Mouse (Mus musculus) kidney, embryonic 16.5 days (tissue): Measurements from ENCODE around the gene Smok3b. TPM values are rescaled to one million over a fixed set of nuclear protein-coding genes. Genes with fewer than 3 reads are reported as not detected.

Source experiments
- ATAC-seq: fragments of 200-750 bp; cut with Nextera tagmentation; 2 replicates; pipeline ENCODE4 v1.8.0; 2017; ENCODE audit warnings: moderate TSS enrichment; ENCODE audit not compliant: low FRiP score, low TSS enrichment
- H3K27ac ChIP-seq: fragments of 300-500 bp; sonication (generic); 2 replicates; pipeline ENCODE4 v1.5.1; 2014; ENCODE audit warnings: low read length
- H3K27me3 ChIP-seq: fragments of 300-500 bp; sonication (generic); 2 replicates; pipeline ENCODE4 v1.6.1; 2014; ENCODE audit warnings: low read length, control low read depth, mixed read lengths; ENCODE audit not compliant: insufficient read depth
- H3K36me3 ChIP-seq: fragments of 300-500 bp; sonication (generic); 2 replicates; pipeline ENCODE4 v1.6.1; 2014; ENCODE audit warnings: low read length, control low read depth, mixed read lengths; ENCODE audit not compliant: insufficient read depth
- H3K4me1 ChIP-seq: fragments of 300-500 bp; sonication (generic); 2 replicates; pipeline ENCODE4 v1.6.1; 2014; ENCODE audit warnings: low read length, control low read depth, mixed read lengths; ENCODE audit not compliant: insufficient read depth
- H3K4me2 ChIP-seq: fragments of 300-500 bp; sonication (generic); replicated peaks from 2 replicates; pipeline ENCODE4 v1.6.1; 2014; ENCODE audit warnings: low read depth, low read length
- H3K4me3 ChIP-seq: fragments of 300-500 bp; sonication (generic); 2 replicates; pipeline ENCODE4 v1.5.1; 2014; ENCODE audit warnings: mild to moderate bottlenecking, low read length
- H3K9ac ChIP-seq: fragments of 300-500 bp; sonication (generic); replicated peaks from 2 replicates; pipeline ENCODE4 v1.6.1; 2014; ENCODE audit warnings: low read length
- H3K9me3 ChIP-seq: fragments of 300-500 bp; sonication (generic); 2 replicates; pipeline ENCODE4 v1.6.1; 2016; ENCODE audit warnings: low read length, control low read depth
- WGBS: fragments of 180-500 bp; shearing (Covaris S2); extraction: QIAGEN DNeasy Blood & Tissue Kit; methylation state at CpG from one replicate; pipeline ENCODE4 v1.1.7; 2014; 5-methylcytosine and 5-hydroxymethylcytosine counted together
- polyA plus RNA-seq: library from polyadenylated mRNA; unstranded; fragments of >200 nt; fragmentation: Nextera tagmentation; extraction: Ambion mirVana; gene quantifications from 2 replicates; pipeline ENCODE4 v1.2.1, GENCODE M21; 2015

Gene Smok3b
- polyA plus RNA-seq, 1 experiment from 2014 or later, result not detected

GRCm38 (mm10) chr5:138083318-138083900 lies 62.2 kb downstream of the Smok3b start:
- WGBS, result 71% methylated on average over 2 of the region's 2 CpGs
- no peak for ATAC-seq

GRCm38 (mm10) chr5:138083936-138084335 lies 62.7 kb downstream of the Smok3b start:
- Histone ChIP-seq H3K27ac (no peak overlapping the region), H3K4me2 (no peak overlapping the region), H3K27me3 (no peaks in the 10 kb centered on the region), H3K9me3 (no peaks in the 10 kb centered on the region), H3K4me1 (peaks cover 25% of the 10 kb centered on the region), H3K36me3 (no peaks in the 10 kb centered on the region; the same call in 1 of the 2 replicates), H3K4me3 (no peak overlapping the region), H3K9ac (no peak overlapping the region)
- WGBS, result 89% methylated on average over 2 of the region's 2 CpGs
- no peak for ATAC-seq

More at GRCm38 (mm10) chr5:138083318-138083900, 62.2 kb downstream of the Smok3b start:
- H3K27me3 ChIP-seq, result no peaks in the 10 kb centered on the region
- no peak overlapping the region for H3K27ac ChIP-seq
- H3K4me2 ChIP-seq, result no peak overlapping the region
- no peaks in the 10 kb centered on the region; the same call in 1 of the 2 replicates for H3K36me3 ChIP-seq
- no peak overlapping the region for H3K4me3 ChIP-seq
- H3K9ac ChIP-seq, result no peak overlapping the region
- peaks cover 24% of the 10 kb centered on the region for H3K4me1 ChIP-seq
- H3K9me3 ChIP-seq, result no peaks in the 10 kb centered on the region

- 57% methylated on average over 2 of the region's 2 CpGs for WGBS
- H3K4me2 ChIP-seq, result peak overlapping the region; percentile 73
- peaks cover 25% of the 10 kb centered on the region for H3K4me1 ChIP-seq
- H3K36me3 ChIP-seq, result no peaks in the 10 kb centered on the region; the same call in 1 of the 2 replicates
- ATAC-seq, result no peak
- peak overlapping the region; percentile 86 for H3K4me3 ChIP-seq
- no peak overlapping the region for H3K27ac ChIP-seq
- 0 out of 2 replicates have a peak overlapping the region, but pooled peaks have one; percentile 41 for H3K9ac ChIP-seq
- no peaks in the 10 kb centered on the region for H3K27me3 ChIP-seq
- no peaks in the 10 kb centered on the region for H3K9me3 ChIP-seq
Observed at GRCm38 (mm10) chr5:138084507-138084906, 63.3 kb downstream of the Smok3b start.

- no peaks in the 10 kb centered on the region; the same call in 1 of the 2 replicates for H3K36me3 ChIP-seq
- no peaks in the 10 kb centered on the region for H3K27me3 ChIP-seq
- H3K4me1 ChIP-seq, result peaks cover 25% of the 10 kb centered on the region
- H3K9ac ChIP-seq, result peak within 1 kb of the TSS; percentile 98
- H3K9me3 ChIP-seq, result no peaks in the 10 kb centered on the region
- H3K4me3 ChIP-seq, result peak within 1 kb of the TSS; percentile 86
- H3K27ac ChIP-seq, result peak within 1 kb of the TSS; percentile 90
- peak within 1 kb of the TSS; percentile 73 for H3K4me2 ChIP-seq
- WGBS, result 0% methylated on average over 27 of the region's 27 CpGs
- ATAC-seq, result peak; percentile 89
Observed at GRCm38 (mm10) chr5:138084996-138085395, 63.8 kb downstream of the Smok3b start, which contains the start of gene Zkscan1. Gene Zkscan1 (plus strand): TSS chr5:138085084.

GRCm38 (mm10) chr5:138085421-138085911 lies 64.2 kb downstream of the Smok3b start:
- under 1% methylated on average over 18 of the region's 18 CpGs for WGBS
- no peaks in the 10 kb centered on the region for H3K27me3 ChIP-seq
- H3K4me1 ChIP-seq, result peaks cover 25% of the 10 kb centered on the region
- H3K9ac ChIP-seq, result peak overlapping the region; percentile 98
- H3K27ac ChIP-seq, result peak overlapping the region; percentile 90
- H3K4me2 ChIP-seq, result peak overlapping the region; percentile 73
- no peak for ATAC-seq
- H3K9me3 ChIP-seq, result no peaks in the 10 kb centered on the region
- no peaks in the 10 kb centered on the region; the same call in 1 of the 2 replicates for H3K36me3 ChIP-seq
- H3K4me3 ChIP-seq, result peak overlapping the region; percentile 86

GRCm38 (mm10) chr5:138086842-138087241 lies 65.6 kb downstream of the Smok3b start:
- H3K36me3 ChIP-seq, result no peaks in the 10 kb centered on the region; the same call in 1 of the 2 replicates
- ATAC-seq, result no peak
- no peaks in the 10 kb centered on the region for H3K27me3 ChIP-seq
- peak overlapping the region; percentile 13 for H3K4me3 ChIP-seq
- peaks cover 25% of the 10 kb centered on the region for H3K4me1 ChIP-seq
- WGBS, result 61% methylated on average over 3 of the region's 3 CpGs
- peak overlapping the region; percentile 48 for H3K9ac ChIP-seq
- H3K9me3 ChIP-seq, result no peaks in the 10 kb centered on the region
- H3K4me2 ChIP-seq, result peak overlapping the region; percentile 73
- peak overlapping the region; percentile 83 for H3K27ac ChIP-seq

GRCm38 (mm10) chr5:138088366-138088765 lies 67.1 kb downstream of the Smok3b start:
- H3K36me3 ChIP-seq, result peaks cover 9% of the 10 kb centered on the region
- H3K27me3 ChIP-seq, result no peaks in the 10 kb centered on the region
- peaks cover 25% of the 10 kb centered on the region for H3K4me1 ChIP-seq
- H3K27ac ChIP-seq, result peak overlapping the region; percentile 83
- no peak overlapping the region for H3K9ac ChIP-seq
- H3K9me3 ChIP-seq, result no peaks in the 10 kb centered on the region
- no peak overlapping the region for H3K4me3 ChIP-seq
- WGBS, result 68% methylated on average over 3 of the region's 3 CpGs
- peak overlapping the region; percentile 21 for H3K4me2 ChIP-seq
- ATAC-seq, result peak; percentile 24; the same call in 1 of the 2 replicates

- no peak overlapping the region for H3K9ac ChIP-seq
Observed at GRCm38 (mm10) chr5:138089108-138089551, 67.9 kb downstream of the Smok3b start.

GRCm38 (mm10) chr5:138090271-138090670 lies 69.0 kb downstream of the Smok3b start:
- ATAC-seq, result no peak
- Histone ChIP-seq H3K4me1 (peaks cover 22% of the 10 kb centered on the region), H3K4me3 (no peak overlapping the region), H3K4me2 (peak overlapping the region; percentile 21; the same call in 1 of the 2 replicates), H3K27me3 (no peaks in the 10 kb centered on the region), H3K9me3 (no peaks in the 10 kb centered on the region), H3K27ac (peak overlapping the region; percentile 83; the same call in 1 of the 2 replicates), H3K36me3 (peaks cover 25% of the 10 kb centered on the region), H3K9ac (no peak overlapping the region)
- WGBS, result 79% methylated on average over 3 of the region's 3 CpGs

More at GRCm38 (mm10) chr5:138089108-138089551, 67.9 kb downstream of the Smok3b start:
- H3K36me3 ChIP-seq, result peaks cover 16% of the 10 kb centered on the region
- peak; percentile 82 for ATAC-seq
- H3K9me3 ChIP-seq, result no peaks in the 10 kb centered on the region
- no peaks in the 10 kb centered on the region for H3K27me3 ChIP-seq
- peaks cover 25% of the 10 kb centered on the region for H3K4me1 ChIP-seq
- peak overlapping the region; percentile 21 for H3K4me2 ChIP-seq
- H3K27ac ChIP-seq, result peak overlapping the region; percentile 83
- H3K4me3 ChIP-seq, result peak overlapping the region; percentile 8
- 64% methylated on average over 6 of the region's 6 CpGs for WGBS

GRCm38 (mm10) chr5:138090737-138091136 lies 69.5 kb downstream of the Smok3b start:
- Histone ChIP-seq H3K27me3 (no peaks in the 10 kb centered on the region), H3K4me3 (no peak overlapping the region), H3K4me1 (peaks cover 22% of the 10 kb centered on the region), H3K27ac (no peak overlapping the region), H3K36me3 (peaks cover 27% of the 10 kb centered on the region), H3K9me3 (no peaks in the 10 kb centered on the region), H3K4me2 (no peak overlapping the region), H3K9ac (no peak overlapping the region)
- 94% methylated on average over 5 of the region's 5 CpGs for WGBS
- no peak for ATAC-seq
